Mouse (Mus musculus) cerebellum, adult (tissue): ENCODE data around the gene Ubxn11.

Source experiments
- ATAC-seq: cut with Nextera tagmentation; 2 replicates; pipeline ENCODE4 v1.9.2; 2017; ENCODE audit warnings: mild to moderate bottlenecking, moderate library complexity, mixed read lengths; ENCODE audit not compliant: insufficient number of reproducible peaks, low FRiP score, low TSS enrichment

Ubxn11 gene

GRCm38 (mm10) chr4:134101979-134102741, at the start of gene Ubxn11:
Gene Ubxn11, plus strand, starts transcription at chr4:134102570.
- peak; percentile 100 for ATAC-seq

DNA sequence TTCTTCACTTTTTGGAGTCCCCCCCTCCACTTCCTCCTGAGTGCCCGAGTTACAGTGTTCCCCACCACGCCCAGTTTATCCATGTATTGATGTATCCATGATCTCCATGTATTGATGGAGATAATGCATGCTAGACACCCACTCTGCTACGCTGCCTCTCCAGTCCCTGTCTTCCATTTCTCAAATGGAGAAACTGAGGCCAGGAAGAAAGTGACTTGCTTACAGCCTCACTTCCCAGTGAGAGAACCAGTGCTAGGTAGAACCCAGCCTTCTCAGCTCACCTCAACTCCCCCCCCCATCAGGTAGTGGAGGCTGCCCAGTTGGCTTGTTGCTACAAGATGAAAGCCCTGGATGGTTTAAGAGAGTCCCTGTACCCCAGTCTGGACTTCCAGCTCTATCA, 48.8 kb upstream of the Ubxn11 start, which contains the start of gene Zfp683:
Zfp683 (plus strand) TSS at position 301 of the 400 bp plus-strand sequence.
- no peak for ATAC-seq

- ATAC-seq: no peak
These were observed 44.1 kb upstream of the Ubxn11 start for GRCm38 (mm10) chr4:134058166-134058715.

DNA sequence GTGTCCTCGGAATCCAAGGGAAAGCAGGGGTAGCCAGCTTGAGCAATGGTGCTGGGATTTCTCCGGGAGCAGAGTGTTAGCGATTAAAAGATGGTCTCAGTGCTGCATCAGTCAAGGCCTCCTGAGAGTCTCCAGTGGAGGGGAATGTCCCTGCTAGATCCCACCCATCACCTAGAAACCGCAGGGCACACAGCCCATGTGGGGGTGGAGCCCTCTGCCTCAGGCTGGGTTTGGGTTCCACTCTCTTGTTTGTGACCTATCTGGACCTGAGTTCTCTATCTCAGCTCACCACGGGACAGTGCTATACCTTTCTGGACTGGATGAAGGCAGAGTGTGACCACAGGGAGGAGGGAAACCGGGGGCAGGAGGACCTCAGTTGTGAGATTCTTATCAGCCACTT, 43.5 kb upstream of the Ubxn11 start:
- ATAC-seq: no peak

DNA sequence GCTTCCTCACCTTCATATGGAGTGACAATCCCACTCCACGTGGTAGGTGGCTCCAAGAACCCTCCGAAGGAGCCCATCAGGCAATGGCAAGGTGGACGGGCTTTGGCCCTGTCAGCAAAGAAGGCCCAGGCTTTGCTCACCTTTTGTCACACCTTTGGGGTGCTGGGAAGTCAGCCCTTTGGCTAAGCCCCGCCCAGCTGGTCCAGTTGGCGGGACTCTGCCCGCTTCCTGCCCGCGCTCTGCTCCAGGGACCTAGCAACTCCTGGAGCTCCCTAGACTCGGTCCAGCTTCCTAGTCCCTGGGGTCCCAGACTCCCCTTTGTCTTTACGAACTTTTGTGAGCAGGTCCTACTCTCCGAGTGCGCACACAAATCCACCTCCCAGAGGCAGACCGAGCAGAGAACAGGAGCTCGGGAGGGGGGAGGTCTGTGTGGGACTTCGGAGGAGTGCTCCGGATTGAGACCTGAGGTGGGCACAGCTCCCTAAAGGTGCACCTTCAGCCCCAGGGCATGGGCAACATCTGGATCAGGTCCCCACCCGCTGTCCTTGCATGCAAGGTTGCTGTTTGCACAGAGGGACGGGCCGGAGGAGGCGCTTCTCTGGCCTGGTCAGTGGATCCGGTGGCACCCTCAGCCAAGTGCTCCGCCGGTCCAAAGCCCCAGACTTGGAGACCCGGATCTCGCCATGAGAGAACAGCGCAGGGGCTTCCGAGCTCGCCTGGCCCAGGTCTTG, 42.1 kb upstream of the Ubxn11 start, which contains the start of gene Crybg2:
Crybg2 (plus strand) TSS at position 681 of the 731 bp plus-strand sequence.
- ATAC-seq: no peak

GRCm38 (mm10) chr4:134061166-134061830, 41.1 kb upstream of the Ubxn11 start:
- no peak for ATAC-seq

- no peak for ATAC-seq
These were observed 40.4 kb upstream of the Ubxn11 start for GRCm38 (mm10) chr4:134061944-134062446.

- ATAC-seq: no peak
These were observed 39.8 kb upstream of the Ubxn11 start for GRCm38 (mm10) chr4:134062561-134062960.

- no peak for ATAC-seq
These were observed 36.9 kb upstream of the Ubxn11 start for GRCm38 (mm10) chr4:134065431-134066004.

- ATAC-seq: no peak
These were observed 35.0 kb upstream of the Ubxn11 start for GRCm38 (mm10) chr4:134067383-134067782.

DNA sequence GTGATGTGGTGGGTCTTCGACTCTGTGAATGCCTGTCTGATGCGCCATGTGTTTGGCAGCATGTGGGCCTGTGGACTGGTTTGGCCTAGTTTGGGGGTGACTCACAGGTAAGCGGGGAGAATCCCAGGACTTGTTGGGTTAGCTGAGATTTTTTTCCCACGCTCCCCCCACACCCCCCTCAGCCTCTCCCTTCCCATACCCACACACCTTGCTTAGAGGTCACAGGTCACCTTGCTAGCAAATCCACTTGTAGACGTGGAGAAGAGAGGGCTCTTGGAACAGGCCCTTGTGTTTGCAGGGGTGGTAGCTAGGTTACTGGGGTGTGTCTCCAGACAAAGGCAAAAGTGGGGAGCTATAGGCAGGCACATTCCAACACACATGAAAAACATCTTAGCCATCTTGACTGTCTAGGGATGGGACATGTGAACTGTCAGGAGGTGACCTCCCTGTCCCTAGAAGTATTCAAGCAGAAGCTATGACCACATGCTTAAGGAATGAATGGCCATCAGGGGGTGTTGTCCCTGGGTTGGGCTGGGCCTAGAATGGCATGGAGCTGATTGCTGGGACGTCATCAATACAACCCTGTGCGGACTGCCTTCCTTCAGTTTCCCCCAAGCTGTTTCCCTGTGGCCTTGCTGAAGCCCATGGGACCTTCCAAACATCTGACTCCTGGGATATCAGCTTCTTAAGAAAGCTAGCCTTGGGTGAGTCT, 34.4 kb upstream of the Ubxn11 start:
- no peak for ATAC-seq

GRCm38 (mm10) chr4:134068793-134069580, 33.4 kb upstream of the Ubxn11 start:
- ATAC-seq: no peak

- no peak for ATAC-seq
These were observed 23.7 kb upstream of the Ubxn11 start for GRCm38 (mm10) chr4:134078694-134079093.

GRCm38 (mm10) chr4:134080674-134081073, 21.7 kb upstream of the Ubxn11 start:
- ATAC-seq: no peak

GRCm38 (mm10) chr4:134081730-134082386, 20.5 kb upstream of the Ubxn11 start:
- ATAC-seq: peak; percentile 36; the same call in 1 of the 2 replicates

- no peak for ATAC-seq
These were observed 19.9 kb upstream of the Ubxn11 start for GRCm38 (mm10) chr4:134082460-134082859.

GRCm38 (mm10) chr4:134084999-134085398, 17.4 kb upstream of the Ubxn11 start:
- no peak for ATAC-seq

- peak; percentile 82; the same call in 1 of the 2 replicates for ATAC-seq
These were observed 15.0 kb upstream of the Ubxn11 start for GRCm38 (mm10) chr4:134087412-134087811.
